Mouse (Mus musculus): ENCODE measurements around the gene Gskip. TPM values are rescaled to one million over a fixed set of nuclear protein-coding genes. Genes with fewer than 3 reads are reported as not detected.
A peak's percentile ranks its signal among the peaks of the same experiment; 100 is the strongest.

Gene Gskip
- polyA plus RNA-seq (2014; fragmentation: Nextera tagmentation; extraction: Ambion mirVana): 30.4 and 32.6 TPM in 2 replicates

GRCm38 (mm10) chr12:105683933-105684901 is at the start of gene Gskip:
Gene Gskip (plus strand): TSS chr12:105684829.
- WGBS: 4% methylated on average over 39 of the region's 41 CpGs

GRCm38 (mm10) chr12:105636551-105636950 is 48.1 kb upstream of the Gskip start:
- H3K9me3 ChIP-seq (ENCODE audit: control insufficient read depth, low read length): no peaks in the 10 kb centered on the region
- WGBS: 91% methylated on average over 9 of the region's 9 CpGs
- H3K27ac ChIP-seq (ENCODE audit: low read depth, low read length): no peak overlapping the region
- peaks cover 2% of the 10 kb centered on the region; the same call in 1 of the 2 replicates for H3K36me3 ChIP-seq (ENCODE audit: control insufficient read depth, insufficient read depth, low read length)
- no peaks in the 10 kb centered on the region for H3K4me1 ChIP-seq (replicated peaks; ENCODE audit: control insufficient read depth, insufficient read depth, low read length)
- ATAC-seq (replicated peaks; ENCODE audit: low FRiP score) (no peak), DNase-seq (ENCODE audit: low spot score) (no peak)
- no peak overlapping the region for H3K9ac ChIP-seq (ENCODE audit: low read length)
- no peak overlapping the region for H3K4me3 ChIP-seq (ENCODE audit: low read depth, low read length)
- H3K4me2 ChIP-seq (ENCODE audit: low read depth, low read length, severe bottlenecking): no peak overlapping the region
- no peaks in the 10 kb centered on the region for H3K27me3 ChIP-seq (ENCODE audit: control insufficient read depth, insufficient read depth, low read length)

More at GRCm38 (mm10) chr12:105683933-105684901, at the start of gene Gskip:
- Histone ChIP-seq H3K27ac (ENCODE audit: low read depth, low read length) (peak within 1 kb of the TSS; percentile 81), H3K4me1 (replicated peaks; ENCODE audit: control insufficient read depth, insufficient read depth, low read length) (peaks cover 6% of the 10 kb centered on the region; the same call in 1 of the 2 replicates), H3K4me3 (ENCODE audit: low read depth, low read length) (peak within 1 kb of the TSS; percentile 91), H3K9me3 (ENCODE audit: control insufficient read depth, low read length) (no peaks in the 10 kb centered on the region), H3K9ac (ENCODE audit: low read length) (peak within 1 kb of the TSS; percentile 86), H3K27me3 (ENCODE audit: control insufficient read depth, insufficient read depth, low read length) (no peaks in the 10 kb centered on the region), H3K4me2 (ENCODE audit: low read depth, low read length, severe bottlenecking) (peak within 1 kb of the TSS; percentile 94), H3K36me3 (ENCODE audit: control insufficient read depth, insufficient read depth, low read length) (no peaks in the 10 kb centered on the region; the same call in 1 of the 2 replicates)
- ATAC-seq (replicated peaks; ENCODE audit: low FRiP score) (peak; percentile 62), DNase-seq (ENCODE audit: low spot score) (peak; percentile 73)

DNA sequence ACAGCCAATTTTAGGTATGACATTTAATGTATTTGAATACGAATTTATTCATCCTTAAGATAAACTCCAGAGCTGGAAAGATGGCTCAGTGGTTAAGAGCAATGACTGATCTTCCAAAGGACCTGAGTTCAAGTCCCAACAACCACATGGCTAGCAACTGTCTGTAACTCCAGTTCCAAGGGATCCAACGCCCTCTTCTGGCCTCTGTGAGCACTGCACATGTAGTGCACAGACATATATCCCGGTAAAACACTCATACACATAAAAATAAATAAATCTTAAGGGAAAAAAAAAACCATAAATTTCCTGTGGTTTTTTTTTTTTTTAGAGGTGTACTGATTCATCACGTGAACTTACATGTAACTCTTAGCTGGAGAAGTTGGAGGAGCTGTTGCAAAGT is 47.1 kb upstream of the Gskip start:
- Histone ChIP-seq H3K4me3 (ENCODE audit: low read depth, low read length) (no peak overlapping the region), H3K4me1 (replicated peaks; ENCODE audit: control insufficient read depth, insufficient read depth, low read length) (no peaks in the 10 kb centered on the region), H3K27me3 (ENCODE audit: control insufficient read depth, insufficient read depth, low read length) (no peaks in the 10 kb centered on the region), H3K9me3 (ENCODE audit: control insufficient read depth, low read length) (no peaks in the 10 kb centered on the region), H3K9ac (ENCODE audit: low read length) (no peak overlapping the region), H3K27ac (ENCODE audit: low read depth, low read length) (no peak overlapping the region), H3K36me3 (ENCODE audit: control insufficient read depth, insufficient read depth, low read length) (peaks cover 2% of the 10 kb centered on the region; the same call in 1 of the 2 replicates), H3K4me2 (ENCODE audit: low read depth, low read length, severe bottlenecking) (no peak overlapping the region)
- ATAC-seq (replicated peaks; ENCODE audit: low FRiP score) (no peak), DNase-seq (ENCODE audit: low spot score) (no peak)
- 72% methylated on average over 4 of the region's 4 CpGs for WGBS

GRCm38 (mm10) chr12:105642770-105643321 is 41.8 kb upstream of the Gskip start:
- Histone ChIP-seq H3K9me3 (ENCODE audit: control insufficient read depth, low read length) (no peaks in the 10 kb centered on the region), H3K9ac (ENCODE audit: low read length) (no peak overlapping the region), H3K27ac (ENCODE audit: low read depth, low read length) (no peak overlapping the region), H3K4me1 (replicated peaks; ENCODE audit: control insufficient read depth, insufficient read depth, low read length) (no peaks in the 10 kb centered on the region), H3K4me2 (ENCODE audit: low read depth, low read length, severe bottlenecking) (no peak overlapping the region), H3K36me3 (ENCODE audit: control insufficient read depth, insufficient read depth, low read length) (peaks cover 2% of the 10 kb centered on the region; the same call in 1 of the 2 replicates), H3K27me3 (ENCODE audit: control insufficient read depth, insufficient read depth, low read length) (no peaks in the 10 kb centered on the region), H3K4me3 (ENCODE audit: low read depth, low read length) (no peak overlapping the region)
- DNase-seq (ENCODE audit: low spot score) (no peak), ATAC-seq (replicated peaks; ENCODE audit: low FRiP score) (no peak)
- WGBS: 93% methylated on average over 11 of the region's 11 CpGs

DNA sequence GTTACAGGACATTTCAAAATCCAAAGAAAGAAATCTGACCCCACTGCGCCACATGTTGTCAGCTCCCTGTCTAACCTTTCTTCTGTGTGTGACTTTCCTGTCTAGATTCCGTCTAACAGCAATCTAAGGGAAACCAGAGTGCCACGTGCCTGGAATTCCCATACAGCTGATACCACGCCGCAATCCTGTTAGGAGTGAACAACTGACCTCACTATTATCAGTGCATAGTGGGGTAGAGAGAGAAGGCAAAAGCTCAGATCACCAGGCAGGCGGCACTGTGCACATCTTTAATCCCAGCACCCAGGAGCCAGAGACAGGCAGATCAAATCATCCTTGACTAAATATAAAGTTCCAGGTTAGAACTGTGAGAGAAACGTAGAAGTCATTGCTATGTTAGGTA is 28.8 kb upstream of the Gskip start:
- Histone ChIP-seq H3K27ac (ENCODE audit: low read depth, low read length) (no peak overlapping the region), H3K36me3 (ENCODE audit: control insufficient read depth, insufficient read depth, low read length) (peaks cover 3% of the 10 kb centered on the region; the same call in 1 of the 2 replicates), H3K4me3 (ENCODE audit: low read depth, low read length) (no peak overlapping the region), H3K4me2 (ENCODE audit: low read depth, low read length, severe bottlenecking) (no peak overlapping the region), H3K9me3 (ENCODE audit: control insufficient read depth, low read length) (no peaks in the 10 kb centered on the region), H3K9ac (ENCODE audit: low read length) (no peak overlapping the region), H3K27me3 (ENCODE audit: control insufficient read depth, insufficient read depth, low read length) (no peaks in the 10 kb centered on the region), H3K4me1 (replicated peaks; ENCODE audit: control insufficient read depth, insufficient read depth, low read length) (no peaks in the 10 kb centered on the region)
- no peak for ATAC-seq (replicated peaks; ENCODE audit: low FRiP score)
- 91% methylated on average over 7 of the region's 7 CpGs for WGBS
- no peak for DNase-seq (ENCODE audit: low spot score)

DNA sequence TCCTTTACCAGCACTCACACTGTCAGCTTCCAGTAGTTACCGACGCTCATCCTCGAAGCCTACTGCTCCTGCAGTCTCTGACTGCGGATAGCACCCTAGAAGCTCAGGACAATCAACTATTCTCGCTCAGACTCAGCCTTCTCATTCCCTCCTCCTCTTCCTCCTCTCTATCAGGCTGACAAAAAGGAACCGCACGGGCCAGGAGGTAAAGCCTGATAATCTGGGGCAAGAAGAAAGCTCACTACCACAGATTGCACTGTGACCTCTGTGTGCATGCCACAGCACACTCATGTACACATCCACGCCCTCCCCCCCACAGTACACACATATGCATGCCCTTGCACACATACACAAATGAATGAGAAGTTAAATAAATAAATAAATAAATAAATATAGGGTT is 8.4 kb upstream of the Gskip start:
- Histone ChIP-seq H3K4me1 (replicated peaks; ENCODE audit: control insufficient read depth, insufficient read depth, low read length) (no peaks in the 10 kb centered on the region), H3K27ac (ENCODE audit: low read depth, low read length) (no peak overlapping the region), H3K4me3 (ENCODE audit: low read depth, low read length) (no peak overlapping the region), H3K9ac (ENCODE audit: low read length) (no peak overlapping the region), H3K36me3 (ENCODE audit: control insufficient read depth, insufficient read depth, low read length) (peaks cover 5% of the 10 kb centered on the region), H3K4me2 (ENCODE audit: low read depth, low read length, severe bottlenecking) (no peak overlapping the region), H3K27me3 (ENCODE audit: control insufficient read depth, insufficient read depth, low read length) (no peaks in the 10 kb centered on the region), H3K9me3 (ENCODE audit: control insufficient read depth, low read length) (no peaks in the 10 kb centered on the region)
- ATAC-seq (replicated peaks; ENCODE audit: low FRiP score) (no peak), DNase-seq (ENCODE audit: low spot score) (no peak)
- 91% methylated on average over 8 of the region's 8 CpGs for WGBS

- WGBS: 88% methylated on average over 7 of the region's 7 CpGs
- H3K9ac ChIP-seq (ENCODE audit: low read length): no peak overlapping the region
- H3K27me3 ChIP-seq (ENCODE audit: control insufficient read depth, insufficient read depth, low read length): no peaks in the 10 kb centered on the region
- peaks cover 3% of the 10 kb centered on the region for H3K36me3 ChIP-seq (ENCODE audit: control insufficient read depth, insufficient read depth, low read length)
- no peak overlapping the region for H3K4me2 ChIP-seq (ENCODE audit: low read depth, low read length, severe bottlenecking)
- H3K4me1 ChIP-seq (replicated peaks; ENCODE audit: control insufficient read depth, insufficient read depth, low read length): no peaks in the 10 kb centered on the region; the same call in 1 of the 2 replicates
- ATAC-seq (replicated peaks; ENCODE audit: low FRiP score) (no peak), DNase-seq (ENCODE audit: low spot score) (no peak)
- H3K9me3 ChIP-seq (ENCODE audit: control insufficient read depth, low read length): no peaks in the 10 kb centered on the region
- no peak overlapping the region for H3K4me3 ChIP-seq (ENCODE audit: low read depth, low read length)
- H3K27ac ChIP-seq (ENCODE audit: low read depth, low read length): no peak overlapping the region
Observed at GRCm38 (mm10) chr12:105678211-105678610, 6.4 kb upstream of the Gskip start.

GRCm38 (mm10) chr12:105678762-105679161 is 5.9 kb upstream of the Gskip start:
- Histone ChIP-seq H3K27me3 (ENCODE audit: control insufficient read depth, insufficient read depth, low read length) (no peaks in the 10 kb centered on the region), H3K27ac (ENCODE audit: low read depth, low read length) (no peak overlapping the region), H3K9me3 (ENCODE audit: control insufficient read depth, low read length) (no peaks in the 10 kb centered on the region), H3K9ac (ENCODE audit: low read length) (no peak overlapping the region), H3K36me3 (ENCODE audit: control insufficient read depth, insufficient read depth, low read length) (no peaks in the 10 kb centered on the region; the same call in 1 of the 2 replicates), H3K4me1 (replicated peaks; ENCODE audit: control insufficient read depth, insufficient read depth, low read length) (no peaks in the 10 kb centered on the region; the same call in 1 of the 2 replicates), H3K4me2 (ENCODE audit: low read depth, low read length, severe bottlenecking) (no peak overlapping the region), H3K4me3 (ENCODE audit: low read depth, low read length) (no peak overlapping the region)
- ATAC-seq (replicated peaks; ENCODE audit: low FRiP score) (no peak), DNase-seq (ENCODE audit: low spot score) (no peak)
- 93% methylated on average over 3 of the region's 3 CpGs for WGBS

All from forebrain, embryonic 11.5 days (tissue).